Mouse (Mus musculus) CH12F3 (cell line): ENCODE data around the gene Pard3.

Experiments used
- in situ Hi-C: fragments of 300-500 bp; cut with MboI; formaldehyde crosslinking; loops from 2 replicates; pipeline ENCODE4 v1.14.3; 2020; ENCODE audit warnings: low sequenced_read_pairs

Gene Pard3

GRCm38 (mm10) chr8:127063551-127064360 is at the start of gene Pard3:
TSS of gene Pard3 (plus strand) at chr8:127063893.
- in situ Hi-C loops, result no loop called here

DNA sequence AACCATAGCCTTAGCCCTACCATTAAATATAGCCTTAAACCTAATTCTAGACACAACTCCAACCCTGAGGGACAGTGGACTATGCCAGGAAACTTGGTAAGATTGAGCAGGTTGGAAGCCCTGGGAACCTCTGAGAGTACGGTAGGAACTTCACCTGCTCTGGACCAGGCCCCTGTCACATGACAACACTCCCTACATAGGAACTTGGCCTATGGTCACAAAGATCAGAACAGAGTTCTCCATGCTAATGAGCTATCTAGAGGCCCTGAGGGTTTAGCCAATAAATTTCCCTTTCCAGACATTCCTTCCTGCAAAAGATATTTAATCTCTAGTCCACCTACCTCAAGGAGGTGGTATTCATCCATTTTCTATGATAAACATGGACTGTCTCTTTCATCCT is 41.9 kb upstream of the Pard3 start:
- in situ Hi-C loops, result no loop called here

DNA sequence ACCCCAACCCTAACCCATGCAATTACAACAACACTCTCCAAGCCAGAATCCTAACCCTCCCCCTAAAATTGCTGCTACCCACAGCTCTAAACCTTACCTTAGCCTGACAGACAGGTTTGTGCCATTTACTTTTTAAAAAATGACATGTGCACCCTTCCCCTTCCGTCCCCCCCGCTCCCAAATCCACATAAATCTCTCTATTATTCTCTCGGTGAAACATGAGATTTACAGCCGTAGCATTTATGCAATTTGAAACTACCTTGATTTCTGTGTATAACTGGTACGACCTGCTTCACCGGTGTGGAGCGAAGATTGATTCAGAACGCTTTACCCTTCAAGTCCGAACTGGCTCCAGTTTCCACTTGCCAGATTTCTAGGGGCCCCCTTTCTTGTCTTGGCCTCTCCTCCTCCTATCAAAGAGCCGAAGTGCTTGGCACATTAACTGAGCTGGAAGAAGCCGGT is 38.4 kb upstream of the Pard3 start:
- in situ Hi-C loops, result no loop called here

DNA sequence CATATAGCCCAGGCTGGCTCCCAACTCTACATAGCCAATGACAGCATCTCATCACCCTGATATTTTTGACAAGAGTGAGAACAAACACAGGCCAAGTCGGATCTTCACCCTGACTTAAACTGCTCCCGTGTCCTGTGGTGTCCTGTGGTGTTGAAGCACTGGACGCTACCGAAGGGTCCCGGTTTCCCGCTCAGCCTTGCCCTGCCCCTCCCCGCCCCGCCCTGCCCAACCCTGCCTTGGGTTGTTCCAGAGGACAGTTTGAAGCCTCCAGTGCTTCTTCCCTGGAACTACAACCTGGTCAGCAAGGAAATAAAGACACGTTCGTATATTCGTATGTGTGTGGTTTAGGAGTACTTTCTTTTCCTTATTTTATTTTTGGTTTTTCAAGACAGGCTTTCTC is 37.9 kb upstream of the Pard3 start:
- in situ Hi-C loops, result no loop called here

- in situ Hi-C loops, result no loop called here
These were observed 32.2 kb upstream of the Pard3 start for GRCm38 (mm10) chr8:127031476-127031875.

DNA sequence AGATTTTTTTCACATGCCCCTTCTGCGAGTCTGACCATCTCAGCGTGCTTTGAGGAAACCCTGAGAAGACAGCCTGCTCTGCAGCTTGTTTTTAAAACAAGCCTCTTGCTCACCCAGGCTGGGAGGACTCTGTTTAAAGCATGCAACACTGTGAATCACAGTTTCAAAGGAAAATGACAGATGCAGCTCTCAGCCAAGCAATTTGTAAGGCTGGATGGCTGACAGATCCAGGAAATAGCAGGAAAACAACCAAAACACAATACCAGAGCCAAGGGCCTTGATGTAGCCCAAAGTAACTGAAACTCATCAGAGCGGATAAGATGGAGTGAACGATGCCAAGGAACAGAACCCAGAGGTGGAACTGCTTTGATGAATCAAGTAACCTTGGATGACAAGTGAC is 24.8 kb upstream of the Pard3 start:
- in situ Hi-C loops, result no loop called here

GRCm38 (mm10) chr8:127049996-127050395 is 13.7 kb upstream of the Pard3 start:
- in situ Hi-C loops, result no loop called here

DNA sequence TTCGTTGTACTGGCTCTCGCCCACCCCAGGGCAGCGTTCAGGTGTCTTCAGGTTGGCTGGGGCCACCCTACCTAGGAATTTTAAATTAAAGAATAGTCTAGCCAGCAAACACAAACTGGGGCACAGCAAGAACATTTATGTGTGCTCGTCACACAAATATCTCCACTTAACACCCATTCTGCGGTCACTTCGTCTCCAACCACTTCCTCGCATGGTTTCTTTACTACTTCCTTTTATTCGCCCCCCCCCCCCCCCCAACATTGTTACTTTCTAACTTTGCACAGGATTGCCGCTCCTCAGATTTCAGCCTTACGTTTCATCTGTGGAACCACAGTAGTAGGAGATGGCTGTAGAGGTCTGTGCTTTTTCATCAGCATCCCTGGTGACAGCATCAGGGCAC is 11.6 kb upstream of the Pard3 start:
- in situ Hi-C loops, result no loop called here

DNA sequence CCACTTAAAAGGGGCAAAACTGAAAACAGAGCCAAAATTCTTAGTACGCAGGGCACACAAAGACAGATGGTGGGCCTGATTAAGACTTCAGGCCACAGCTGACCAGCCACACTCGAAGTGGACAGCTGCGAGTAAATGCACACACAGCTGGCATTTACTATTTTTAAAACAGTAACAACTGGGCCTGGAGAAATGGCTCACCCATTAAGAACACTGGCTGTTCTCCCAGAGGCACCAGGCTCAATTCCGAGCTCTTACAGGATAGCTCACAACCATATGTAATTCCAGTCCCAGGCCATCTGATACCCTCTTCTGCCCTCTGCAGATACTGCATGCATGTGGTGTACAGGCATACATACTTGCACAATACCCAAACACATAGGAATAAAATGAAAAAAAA is 8.6 kb upstream of the Pard3 start:
- in situ Hi-C loops, result no loop called here

- in situ Hi-C loops, result no loop called here
These were observed 4.9 kb upstream of the Pard3 start for GRCm38 (mm10) chr8:127058759-127059158.

DNA sequence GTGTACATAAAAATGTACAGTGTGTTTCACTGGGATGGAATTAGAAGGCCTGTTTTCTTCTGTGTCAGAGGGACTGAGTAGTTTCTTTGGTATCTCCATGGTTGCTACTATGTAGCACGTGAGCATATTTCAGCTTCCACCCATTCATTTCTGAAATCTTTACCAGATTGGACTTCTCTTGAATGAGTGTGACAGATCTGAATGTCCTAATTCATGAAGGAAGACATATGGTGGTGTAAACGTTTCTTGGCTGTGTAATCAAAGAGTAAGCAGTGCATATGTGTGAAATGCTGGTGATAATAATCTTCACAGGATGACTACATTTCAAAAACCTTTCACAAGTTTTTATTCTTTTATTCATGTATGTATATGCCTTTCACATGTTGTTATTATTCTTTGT is 3.9 kb upstream of the Pard3 start:
- in situ Hi-C loops, result no loop called here

DNA sequence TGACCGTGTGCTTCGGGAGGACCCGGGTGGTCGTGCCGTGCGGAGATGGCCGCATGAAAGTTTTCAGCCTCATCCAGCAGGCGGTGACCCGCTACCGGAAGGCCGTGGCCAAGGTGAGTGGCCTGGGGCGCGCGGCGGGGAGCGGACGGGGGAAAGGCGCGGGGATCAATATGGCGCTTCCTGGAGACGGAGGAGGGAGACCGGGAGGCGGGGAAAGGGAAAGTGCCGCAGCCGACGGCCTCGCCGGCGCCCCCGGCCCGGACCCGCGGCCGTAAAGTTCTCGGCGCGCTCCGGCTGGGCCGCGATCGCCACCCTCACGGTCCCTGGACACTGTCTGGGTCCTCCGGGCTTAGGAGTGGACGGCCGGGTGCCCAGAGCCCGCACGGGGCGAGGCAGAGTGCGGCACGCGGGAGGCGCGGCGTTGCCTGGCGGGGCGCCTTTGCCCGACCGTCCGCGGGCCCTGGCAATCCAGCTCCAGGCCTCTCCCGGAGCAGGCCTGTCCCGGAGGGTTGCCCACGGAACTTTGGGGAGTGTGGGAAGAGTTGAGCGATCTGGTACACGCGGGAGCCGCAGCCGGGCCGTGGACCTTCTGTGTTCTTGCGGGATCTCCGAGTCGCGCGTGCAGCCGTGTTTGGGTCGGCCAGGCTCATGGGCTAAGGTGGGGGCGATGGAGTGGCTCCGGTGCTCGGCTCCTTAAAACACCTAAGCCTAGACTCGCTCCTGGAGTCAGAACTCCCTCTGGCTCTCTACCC is 844 bp downstream of the Pard3 start:
- in situ Hi-C loops, result no loop called here

DNA sequence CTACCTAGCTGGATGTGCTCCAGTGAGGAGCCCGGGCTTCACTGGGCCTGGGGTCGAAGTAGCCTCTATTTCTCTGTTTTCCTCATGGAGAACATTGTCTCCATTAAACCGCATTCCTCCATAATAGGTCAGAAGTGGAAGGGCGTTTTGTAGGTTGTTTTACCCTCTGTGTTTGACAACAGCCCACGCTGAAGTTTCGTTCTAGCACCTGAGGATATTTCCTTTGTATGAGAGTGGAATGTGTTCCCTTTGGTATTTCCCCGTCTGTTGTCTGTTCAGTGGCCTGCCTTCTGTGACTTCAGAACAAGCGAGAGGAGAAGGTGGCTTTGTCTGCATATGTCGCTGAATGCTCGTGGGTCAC is 1.4 kb downstream of the Pard3 start:
- in situ Hi-C loops, result no loop called here

DNA sequence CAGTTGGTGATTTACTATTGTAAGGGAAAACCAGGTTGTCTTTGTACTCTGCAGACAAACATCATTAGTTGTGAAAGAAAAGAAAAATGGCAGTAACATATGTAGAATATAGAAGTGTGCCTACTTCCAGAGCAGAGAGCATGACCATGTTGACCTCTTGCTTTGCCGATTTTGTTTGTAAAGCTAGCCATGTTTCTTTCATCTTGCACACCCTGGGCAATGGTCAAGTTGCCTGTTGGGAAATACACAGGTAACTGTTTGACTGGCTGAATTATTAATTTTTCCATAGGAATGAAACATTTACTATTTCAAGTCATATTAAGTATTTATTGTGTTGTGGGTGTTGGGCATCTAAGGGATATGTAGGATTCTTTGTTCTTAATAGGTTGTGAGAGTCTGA is 2.1 kb downstream of the Pard3 start:
- in situ Hi-C loops, result no loop called here

DNA sequence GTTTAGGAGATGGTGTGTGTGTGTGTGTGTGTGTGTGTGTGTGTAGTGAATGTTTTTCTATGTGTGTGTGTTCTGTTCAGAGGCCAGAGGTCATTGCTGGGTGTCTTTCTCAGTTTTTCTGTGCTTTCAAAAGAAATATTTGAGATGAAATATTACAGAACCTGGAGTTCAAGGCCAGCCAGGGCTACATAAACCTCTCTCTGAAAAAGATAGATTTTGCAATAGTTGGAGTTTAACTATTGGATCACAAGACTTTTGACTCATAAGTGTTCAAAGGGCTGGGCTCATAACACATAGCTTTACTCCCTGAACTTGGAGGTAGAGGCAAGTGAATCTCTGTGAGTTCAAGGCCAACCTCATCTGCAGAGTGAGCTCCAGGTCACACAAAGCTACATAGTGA is 2.8 kb downstream of the Pard3 start:
- in situ Hi-C loops, result no loop called here

- in situ Hi-C loops, result no loop called here
These were observed 5.0 kb downstream of the Pard3 start for GRCm38 (mm10) chr8:127068719-127069118.

DNA sequence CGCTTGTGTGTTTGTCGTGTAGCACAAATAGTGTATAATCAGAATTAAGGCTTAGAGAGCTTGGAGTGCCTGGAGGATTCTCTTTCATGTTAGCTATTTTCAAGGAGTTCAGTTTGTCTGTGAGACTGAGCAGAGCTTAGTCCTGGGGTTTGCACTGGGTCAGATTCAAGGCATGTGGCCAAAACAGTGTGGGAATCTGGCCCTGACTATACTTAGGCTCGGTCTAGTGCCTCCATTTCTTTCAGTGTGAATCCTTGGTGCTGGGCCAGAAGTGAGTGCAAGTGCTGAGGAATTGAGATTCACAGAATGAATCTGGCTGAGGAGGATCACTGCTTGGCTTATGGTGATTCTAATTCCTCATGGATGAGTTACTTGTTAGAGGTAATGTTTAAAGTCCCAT is 6.5 kb downstream of the Pard3 start:
- in situ Hi-C loops, result no loop called here

GRCm38 (mm10) chr8:127073052-127073618 is 9.4 kb downstream of the Pard3 start:
- in situ Hi-C loops, result no loop called here

DNA sequence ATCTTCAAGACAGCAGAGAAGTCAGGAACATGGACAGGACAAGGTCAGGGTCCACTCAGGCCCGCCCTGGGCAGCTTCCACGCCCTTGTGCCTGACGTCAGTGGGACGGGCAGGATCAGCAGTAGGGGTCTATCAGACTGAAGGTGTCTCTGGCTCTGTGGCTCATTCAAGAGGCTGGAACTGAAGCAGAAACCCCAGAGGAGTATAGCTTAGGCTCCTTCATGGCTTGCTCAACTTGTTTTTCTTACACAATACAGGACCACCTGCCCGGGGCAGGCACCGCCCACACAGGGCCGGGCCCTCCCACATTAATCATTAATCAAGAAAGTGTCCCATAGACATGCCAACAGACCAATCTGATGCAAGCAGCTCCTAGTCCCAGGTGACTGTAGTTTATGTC is 12.8 kb downstream of the Pard3 start:
- in situ Hi-C loops, result no loop called here

- in situ Hi-C loops, result no loop called here
These were observed 15.6 kb downstream of the Pard3 start for GRCm38 (mm10) chr8:127079244-127079805.

- in situ Hi-C loops, result no loop called here
These were observed 17.6 kb downstream of the Pard3 start for GRCm38 (mm10) chr8:127081297-127081696.

GRCm38 (mm10) chr8:127082486-127082885 is 18.8 kb downstream of the Pard3 start:
- in situ Hi-C loops, result no loop called here
